Mouse (Mus musculus): ENCODE measurements around the gene Chrnb1. TPM values are rescaled to one million over a fixed set of nuclear protein-coding genes. Genes with fewer than 3 reads are reported as not detected.

Chrnb1 gene
- not detected in 2 replicates for polyA plus RNA-seq (2012; ENCODE audit: insufficient read depth, low replicate concordance)

GRCm38 (mm10) chr11:69795168-69795982, at the start of gene Chrnb1:
TSS of gene Chrnb1 (minus strand) at chr11:69795943.
- Histone ChIP-seq H3K36me3 (replicated peaks; ENCODE audit: low read length) (no peaks in the 10 kb centered on the region), H3K4me1 (peaks cover 40% of the 10 kb centered on the region), H3K9me3 (no peaks in the 10 kb centered on the region), H3K4me3 (replicated peaks) (peak within 1 kb of the TSS; percentile 91), H3K27me3 (replicated peaks) (peaks cover 56% of the 10 kb centered on the region)
- TF ChIP-seq GATA1 (IDR thresholded peaks at IDR 0.05; ENCODE audit: borderline replicate concordance, low read length) (no peak), FLI1 (IDR thresholded peaks at IDR 0.05; ENCODE audit: low read length) (no peak)

- Histone ChIP-seq H3K4me1 (peaks cover 62% of the 10 kb centered on the region), H3K27me3 (replicated peaks) (peaks cover 34% of the 10 kb centered on the region), H3K9me3 (no peaks in the 10 kb centered on the region), H3K4me3 (replicated peaks) (peak overlapping the region; percentile 93), H3K36me3 (replicated peaks; ENCODE audit: low read length) (peaks cover 8% of the 10 kb centered on the region)
- no peak for TF ChIP-seq FLI1 (IDR thresholded peaks at IDR 0.05; ENCODE audit: low read length)
- no peak for TF ChIP-seq GATA1 (IDR thresholded peaks at IDR 0.05; ENCODE audit: borderline replicate concordance, low read length)
Observed at GRCm38 (mm10) chr11:69838714-69839104, 43.0 kb upstream of the Chrnb1 start.

GRCm38 (mm10) chr11:69837952-69838713, 42.4 kb upstream of the Chrnb1 start, which contains the start of gene Tmem256:
TSS of gene Tmem256 (plus strand) at chr11:69838514.
- H3K36me3 ChIP-seq (replicated peaks; ENCODE audit: low read length): peaks cover 11% of the 10 kb centered on the region
- peaks cover 39% of the 10 kb centered on the region for H3K27me3 ChIP-seq (replicated peaks)
- H3K4me1 ChIP-seq: peaks cover 60% of the 10 kb centered on the region
- no peaks in the 10 kb centered on the region for H3K9me3 ChIP-seq
- peak within 1 kb of the TSS; percentile 93 for H3K4me3 ChIP-seq (replicated peaks)
- TF ChIP-seq FLI1 (IDR thresholded peaks at IDR 0.05; ENCODE audit: low read length) (no peak), GATA1 (IDR thresholded peaks at IDR 0.05; ENCODE audit: borderline replicate concordance, low read length) (no peak)

GRCm38 (mm10) chr11:69837604-69837951, 41.8 kb upstream of the Chrnb1 start, which contains the start of gene Nlgn2:
TSS of gene Nlgn2 (minus strand) at chr11:69837784.
- peaks cover 45% of the 10 kb centered on the region for H3K27me3 ChIP-seq (replicated peaks)

DNA sequence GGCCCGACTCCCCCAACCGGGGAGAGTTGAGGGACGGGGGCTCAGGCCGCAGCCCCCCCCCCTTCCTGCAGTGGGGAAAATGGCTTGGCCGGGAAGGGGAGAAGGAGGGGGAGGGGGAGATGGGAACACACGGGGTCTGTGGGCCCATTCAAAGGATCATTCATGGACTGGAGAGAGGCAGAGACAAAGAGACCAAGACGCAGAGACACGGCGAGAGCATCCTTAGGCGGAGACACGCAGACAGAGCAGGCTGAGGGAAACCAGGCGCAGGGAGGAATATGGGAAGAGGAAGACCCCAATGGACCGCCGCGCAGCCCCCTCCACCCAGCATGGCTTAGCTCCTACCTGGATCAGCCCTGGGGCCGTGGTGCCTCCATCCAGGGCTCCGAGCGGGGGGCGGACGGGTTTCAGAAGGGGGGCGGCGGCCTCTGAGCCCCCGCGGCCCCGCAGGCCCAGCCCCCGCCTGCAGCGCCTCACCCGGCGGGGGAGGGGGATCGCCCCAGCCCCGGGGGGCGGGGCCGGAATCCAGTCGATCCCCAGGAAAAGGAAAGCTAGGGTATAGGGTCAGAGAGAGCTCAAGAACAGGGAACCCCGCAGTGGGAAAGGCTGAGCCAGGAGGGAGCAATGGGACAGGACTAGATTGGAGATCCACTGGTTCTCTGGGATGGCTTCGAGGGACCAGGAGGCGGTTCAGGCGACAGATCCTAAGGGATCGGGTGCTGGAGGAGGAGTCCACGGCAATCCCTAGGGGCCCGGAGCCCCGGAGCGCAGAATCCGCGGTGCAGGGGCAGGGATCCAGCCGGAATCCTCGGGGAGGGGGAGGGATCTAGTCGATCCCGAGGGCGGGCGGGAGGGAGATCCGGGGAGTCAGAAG, 41.2 kb upstream of the Chrnb1 start:
- H3K27me3 ChIP-seq (replicated peaks): peaks cover 51% of the 10 kb centered on the region
- H3K36me3 ChIP-seq (replicated peaks; ENCODE audit: low read length): peaks cover 11% of the 10 kb centered on the region
- TF ChIP-seq GATA1 (IDR thresholded peaks at IDR 0.05; ENCODE audit: borderline replicate concordance, low read length) (no peak), FLI1 (IDR thresholded peaks at IDR 0.05; ENCODE audit: low read length) (no peak)
- H3K4me3 ChIP-seq (replicated peaks): peak overlapping the region; percentile 93
- no peaks in the 10 kb centered on the region for H3K9me3 ChIP-seq
- peaks cover 48% of the 10 kb centered on the region for H3K4me1 ChIP-seq

More at GRCm38 (mm10) chr11:69837604-69837951, 41.8 kb upstream of the Chrnb1 start, which contains the start of gene Nlgn2:
- TF ChIP-seq FLI1 (IDR thresholded peaks at IDR 0.05; ENCODE audit: low read length): no peak
- TF ChIP-seq GATA1 (IDR thresholded peaks at IDR 0.05; ENCODE audit: borderline replicate concordance, low read length): no peak
- Histone ChIP-seq H3K4me3 (replicated peaks) (peak within 1 kb of the TSS; percentile 93), H3K4me1 (peaks cover 54% of the 10 kb centered on the region), H3K9me3 (no peaks in the 10 kb centered on the region), H3K36me3 (replicated peaks; ENCODE audit: low read length) (peaks cover 11% of the 10 kb centered on the region)

- H3K36me3 ChIP-seq (replicated peaks; ENCODE audit: low read length): peaks cover 11% of the 10 kb centered on the region
- H3K4me3 ChIP-seq (replicated peaks): no peak overlapping the region
- H3K27me3 ChIP-seq (replicated peaks): peaks cover 58% of the 10 kb centered on the region
- peaks cover 48% of the 10 kb centered on the region for H3K4me1 ChIP-seq
- no peaks in the 10 kb centered on the region for H3K9me3 ChIP-seq
- TF ChIP-seq FLI1 (IDR thresholded peaks at IDR 0.05; ENCODE audit: low read length): no peak
- no peak for TF ChIP-seq GATA1 (IDR thresholded peaks at IDR 0.05; ENCODE audit: borderline replicate concordance, low read length)
Observed at GRCm38 (mm10) chr11:69835966-69836335, 40.2 kb upstream of the Chrnb1 start.

GRCm38 (mm10) chr11:69835326-69835965, 39.7 kb upstream of the Chrnb1 start:
- no peak for TF ChIP-seq GATA1 (IDR thresholded peaks at IDR 0.05; ENCODE audit: borderline replicate concordance, low read length)
- no peak for TF ChIP-seq FLI1 (IDR thresholded peaks at IDR 0.05; ENCODE audit: low read length)
- H3K27me3 ChIP-seq (replicated peaks): peaks cover 60% of the 10 kb centered on the region

GRCm38 (mm10) chr11:69834001-69834549, 38.3 kb upstream of the Chrnb1 start:
- TF ChIP-seq FLI1 (IDR thresholded peaks at IDR 0.05; ENCODE audit: low read length) (no peak), GATA1 (IDR thresholded peaks at IDR 0.05; ENCODE audit: borderline replicate concordance, low read length) (no peak)
- Histone ChIP-seq H3K4me1 (peaks cover 40% of the 10 kb centered on the region), H3K36me3 (replicated peaks; ENCODE audit: low read length) (peaks cover 3% of the 10 kb centered on the region), H3K27me3 (replicated peaks) (peaks cover 63% of the 10 kb centered on the region), H3K9me3 (no peaks in the 10 kb centered on the region), H3K4me3 (replicated peaks) (peak overlapping the region; percentile 81)

More at GRCm38 (mm10) chr11:69835326-69835965, 39.7 kb upstream of the Chrnb1 start:
- Histone ChIP-seq H3K9me3 (no peaks in the 10 kb centered on the region), H3K4me3 (replicated peaks) (no peak overlapping the region), H3K36me3 (replicated peaks; ENCODE audit: low read length) (peaks cover 10% of the 10 kb centered on the region), H3K4me1 (peaks cover 48% of the 10 kb centered on the region)
